ENCODE assay signal across 8 mouse cellular contexts in the genomic region with DNA sequence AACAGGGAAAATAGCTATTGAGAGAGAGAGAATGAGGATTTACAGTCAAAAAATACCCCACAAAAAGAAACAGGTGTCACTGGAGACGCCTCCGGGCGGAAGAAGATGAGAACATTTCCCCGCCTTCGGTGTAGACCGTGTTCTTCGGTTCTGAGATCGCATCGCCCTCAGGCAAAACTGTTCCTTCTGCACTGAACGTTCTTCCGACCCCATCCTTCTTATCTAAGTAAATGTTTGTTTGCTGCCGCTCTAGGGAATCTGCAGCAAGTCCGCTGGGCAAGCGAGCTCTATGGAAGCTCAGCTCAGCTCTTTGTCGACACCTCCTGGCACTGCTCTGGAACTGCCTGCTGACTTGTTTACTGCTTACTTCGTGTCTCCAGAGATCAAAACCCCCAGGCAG. TPM values are rescaled to one million over a fixed set of nuclear protein-coding genes. Genes with fewer than 3 reads are reported as not detected.
DNase-seq lines count a peak whose midpoint lies in the region; ATAC-seq and TF ChIP-seq lines count a peak whose summit lies in the region.

No protein-coding gene starts in this region.

- H3K27ac ChIP-seq in cerebellum, adult 2 months (ENCODE audit: insufficient read depth, low read length), result peak overlapping the region; percentile 89
- no peak overlapping the region for H3K27ac ChIP-seq in lung, embryonic 14.5 days (ENCODE audit: low read depth)
- 0 out of 2 replicates have a peak overlapping the region, but pooled peaks have one; percentile 9 for H3K27ac ChIP-seq in olfactory bulb, adult 2 months (ENCODE audit: insufficient read depth, low read depth, low read length)

- H3K4me3 ChIP-seq in cerebellum, adult 2 months (replicated peaks; ENCODE audit: insufficient read depth, low read depth, low read length), result peak overlapping the region; percentile 88
- peak overlapping the region; percentile 30 for H3K4me3 ChIP-seq in lung, embryonic 14.5 days (ENCODE audit: low read depth, low read length)
- peak overlapping the region; percentile 52 for H3K4me3 ChIP-seq in olfactory bulb, adult 2 months (ENCODE audit: insufficient read depth, low read depth, low read length)

- no peaks in the 10 kb centered on the region for H3K36me3 ChIP-seq in lung, embryonic 14.5 days (ENCODE audit: insufficient read depth)

- H3K4me2 ChIP-seq in lung, embryonic 14.5 days, result peak overlapping the region; percentile 67

- no peak overlapping the region for H3K9ac ChIP-seq in lung, embryonic 14.5 days

- peaks cover 18% of the 10 kb centered on the region; the same call in 1 of the 2 replicates for H3K4me1 ChIP-seq in cerebellum, adult 2 months (ENCODE audit: control insufficient read depth, insufficient read depth, low read length)
- no peaks in the 10 kb centered on the region for H3K4me1 ChIP-seq in lung, embryonic 14.5 days (ENCODE audit: insufficient read depth)
- no peaks in the 10 kb centered on the region for H3K4me1 ChIP-seq in olfactory bulb, adult 2 months (ENCODE audit: control insufficient read depth, insufficient read depth, low read length)

- under 1% methylated on average over 16 of the region's 16 CpGs for WGBS in cerebellum, adult 2 months
- 1% methylated on average over 16 of the region's 16 CpGs for WGBS in lung, embryonic 14.5 days
- 1% methylated on average over 16 of the region's 16 CpGs for WGBS in olfactory bulb, adult 2 months

- peak; percentile 31; the same call in 1 of the 2 replicates for TF ChIP-seq POLR2A in cerebellum, adult 2 months (IDR thresholded peaks at IDR 0.05; ENCODE audit: borderline replicate concordance, insufficient read depth, low read length)
- TF ChIP-seq POLR2A in olfactory bulb, adult 2 months (IDR thresholded peaks at IDR 0.05; ENCODE audit: insufficient read depth, low read depth, low read length), result no peak

- peak; percentile 79 for DNase-seq in MEL-GATA-1-ER (ENCODE audit: extremely low read depth, low read depth)
- DNase-seq in cerebellum, adult 2 months, result peak; percentile 88 to 91
- DNase-seq in forelimb bud, embryonic 11.5 days (ENCODE audit: low read depth, low spot score), result peak; percentile 84
- DNase-seq in layer of hippocampus, adult 8-10 months (ENCODE audit: low spot score in 2 of 2), result peak; percentile 71 to 82
- peak; percentile 91 for DNase-seq in lung, embryonic 14.5 days
- DNase-seq in thymus, adult 18-20 months, result peak; percentile 61 to 63

- H3K27me3 ChIP-seq in cerebellum, adult 2 months (ENCODE audit: control insufficient read depth, insufficient read depth, low read length), result no peaks in the 10 kb centered on the region
- no peaks in the 10 kb centered on the region for H3K27me3 ChIP-seq in lung, embryonic 14.5 days (ENCODE audit: insufficient read depth, low read length)

- ATAC-seq in hematopoietic stem cell, adult 5-6 weeks (replicated peaks in 1 of 2; ENCODE audit: insufficient read depth in 1 of 2, low FRiP score in 2 of 2, low TSS enrichment in 1 of 2, low read depth in 1 of 2, poor library complexity in 2 of 2, severe bottlenecking in 2 of 2), result peak; percentile 86 to 91
- ATAC-seq in lung, embryonic 14.5 days (ENCODE audit: insufficient read depth), result peak; percentile 80

- no peaks in the 10 kb centered on the region for H3K9me3 ChIP-seq in lung, embryonic 14.5 days (ENCODE audit: low read depth, low read length)

- peak; percentile 99 for TF ChIP-seq CTCF in cerebellum, adult 2 months (IDR thresholded peaks at IDR 0.05; ENCODE audit: borderline replicate concordance, insufficient read depth, low read depth, low read length)
- TF ChIP-seq CTCF in lung, embryonic 14.5 days (IDR thresholded peaks at IDR 0.05; ENCODE audit: low read depth), result peak; percentile 87
- TF ChIP-seq CTCF in olfactory bulb, adult 2 months (IDR thresholded peaks at IDR 0.05; ENCODE audit: insufficient read depth, low read depth, low read length), result peak; percentile 82

RNA-seq across cellular contexts. Expression of gene Abcc12, which starts 5.0 kb away (rescaled TPM):
- polyA plus RNA-seq in cerebellum, adult 2 months (2012; rRNA removed), result 7.4 and 7.5 TPM in 2 replicates
- not detected in 2 replicates for total RNA-seq in hematopoietic stem cell, adult 5-6 weeks (2017)
- total RNA-seq in layer of hippocampus, adult 8-10 months (2022), result under 1 TPM; 0.31 to 0.59 (median 0.34) TPM
- not detected in 2 replicates for polyA plus RNA-seq in lung, embryonic 14.5 days (2014; fragmentation: Nextera tagmentation; extraction: Ambion mirVana)
- not detected in 2 replicates for polyA plus RNA-seq in olfactory bulb, adult 2 months (2012; ENCODE audit: insufficient read depth, insufficient read length, low replicate concordance, missing spikeins)

RNA-seq across cellular contexts. Expression of gene Lonp2, which starts 38.3 kb away (rescaled TPM):
- polyA plus RNA-seq in cerebellum, adult 2 months (2012; rRNA removed), result 69.5 and 72.6 TPM in 2 replicates
- total RNA-seq in hematopoietic stem cell, adult 5-6 weeks (2017), result 90.2 and 95.2 TPM in 2 replicates
- 10 to 100 TPM; 79.2 to 87.2 (median 80.7) TPM for total RNA-seq in layer of hippocampus, adult 8-10 months (2022)
- polyA plus RNA-seq in lung, embryonic 14.5 days (2014; fragmentation: Nextera tagmentation; extraction: Ambion mirVana), result 47.4 and 48.0 TPM in 2 replicates
- polyA plus RNA-seq in olfactory bulb, adult 2 months (2012; ENCODE audit: insufficient read depth, insufficient read length, low replicate concordance, missing spikeins), result 163 TPM in 1 of 2 replicates, not detected in the other

Comparison
In these comparisons a context has a peak if more than half of its experiments do, and no peak if none do; other contexts are left out.
1. H3K4me3 ChIP-seq: peak in every context shown above with its lines; median percentile 88 in cerebellum, adult 2 months; 52 in olfactory bulb, adult 2 months; 30 in lung, embryonic 14.5 days.